Mouse (Mus musculus): Measurements from ENCODE around the gene Jag2.

- TF ChIP-seq EP300 (IDR thresholded peaks at IDR 0.05; ENCODE audit: low read depth) (no peak), CTCF (IDR thresholded peaks at IDR 0.05; ENCODE audit: low read depth) (no peak)
Observed at GRCm38 (mm10) chr12:112870775-112871174, 58.8 kb downstream of the Jag2 start.

Measured in liver, postnatal 0 days (tissue).